In genomic region chr5:144987561-144987960, GRCm38 (mm10) we compare ENCODE assay signal across 22 mouse cellular contexts. TPM values are rescaled to one million over a fixed set of nuclear protein-coding genes. Genes with fewer than 3 reads are reported as not detected.
"Had no signal": no experiment of that assay in that cellular context is flagged by ENCODE, and none has a peak within 500 bp of the region (broad histone marks: within the 10 kb centered on the region; RNA-seq: fewer than 3 reads in every experiment).

No protein-coding gene starts in this region.

- DNase-seq: lung, adult 18-20 months; lung, embryonic 14.5 days; lung, postnatal 10 days; lung, postnatal 4 days; midbrain, embryonic 14.5 days; right cerebral cortex, adult 18-20 months; right cerebral cortex, postnatal 25 days; right cerebral cortex, postnatal 4 days; spleen, adult 18-20 months; thymus, adult 2 months; thymus, postnatal 36 days had no signal

- H3K27me3 ChIP-seq: liver, embryonic 12.5 days; midbrain, embryonic 12.5 days; neural tube, embryonic 12.5 days had no signal

- ATAC-seq: liver, embryonic 12.5 days had no signal

- H3K27ac ChIP-seq: liver, embryonic 12.5 days; liver, embryonic 14.5 days; midbrain, embryonic 12.5 days; neural tube, embryonic 12.5 days had no signal

- H3K9ac ChIP-seq: liver, embryonic 12.5 days; liver, embryonic 14.5 days; lung, embryonic 14.5 days; midbrain, embryonic 12.5 days; neural tube, embryonic 12.5 days had no signal

- H3K4me3 ChIP-seq: liver, embryonic 12.5 days; midbrain, embryonic 12.5 days; neural tube, embryonic 12.5 days had no signal

- H3K4me1 ChIP-seq: midbrain, embryonic 12.5 days; neural tube, embryonic 12.5 days had no signal

- H3K36me3 ChIP-seq: liver, embryonic 12.5 days; midbrain, embryonic 12.5 days; neural tube, embryonic 12.5 days had no signal

- H3K4me2 ChIP-seq: liver, embryonic 12.5 days; lung, embryonic 14.5 days; midbrain, embryonic 12.5 days; neural tube, embryonic 12.5 days had no signal

RNA-seq across cellular contexts. Expression of gene Gm4871, which starts 45.0 kb away (rescaled TPM):
- polyA plus RNA-seq: liver, embryonic 12.5 days; liver, embryonic 14.5 days; liver, embryonic 16.5 days; lung, embryonic 14.5 days; lung, embryonic 16.5 days; midbrain, embryonic 12.5 days; midbrain, embryonic 14.5 days; midbrain, postnatal 0 days; neural tube, embryonic 12.5 days; neural tube, embryonic 14.5 days; small intestine, adult 2 months; stomach, embryonic 14.5 days; stomach, embryonic 16.5 days; thymus, adult 2 months had no signal

RNA-seq across cellular contexts. Expression of gene 1700018F24Rik, which starts 55.2 kb away (rescaled TPM):
- polyA plus RNA-seq: liver, embryonic 12.5 days; liver, embryonic 14.5 days; liver, embryonic 16.5 days; lung, embryonic 14.5 days; midbrain, embryonic 12.5 days; midbrain, embryonic 14.5 days; midbrain, postnatal 0 days; neural tube, embryonic 12.5 days; neural tube, embryonic 14.5 days; small intestine, adult 2 months; stomach, embryonic 14.5 days; stomach, embryonic 16.5 days; thymus, adult 2 months had no signal
